Mouse (Mus musculus) bone marrow, adult 2 months (tissue): ENCODE results near the gene Zfp746. TPM values are rescaled to one million over a fixed set of nuclear protein-coding genes. Genes with fewer than 3 reads are reported as not detected.
"Not testable (repeated sequence)": the region's sequence is repeated elsewhere in the genome, so short reads cannot be mapped to it uniquely, and the experiment has no call there.

Experiments used
- H3K27ac ChIP-seq: fragments of 200-500 bp; 2 replicates; pipeline ENCODE4 v1.5.1; 2012; ENCODE audit warnings: low read depth, mild to moderate bottlenecking, control low read depth, inconsistent platforms, low read length; ENCODE audit not compliant: control insufficient read depth, poor library complexity, insufficient read depth
- H3K4me1 ChIP-seq: fragments of 200-500 bp; 2 replicates; pipeline ENCODE4 v1.6.1; 2011; ENCODE audit warnings: low read length; ENCODE audit not compliant: control insufficient read depth, insufficient read depth
- H3K4me3 ChIP-seq: fragments of 200-500 bp; replicated peaks from 2 replicates; pipeline ENCODE3; 2011; ENCODE audit warnings: mild to moderate bottlenecking, low read depth, low read length, control low read depth; ENCODE audit not compliant: control insufficient read depth
- CTCF ChIP-seq: fragments of 200-500 bp; IDR thresholded peaks from 2 replicates; pipeline ENCODE4 v1.5.1; 2011; ENCODE audit warnings: low read length, control low read depth; ENCODE audit not compliant: control insufficient read depth, insufficient read depth
- POLR2A ChIP-seq: fragments of 200-500 bp; IDR thresholded peaks from 2 replicates; pipeline ENCODE4 v1.6.1; 2011; ENCODE audit warnings: low read depth, mild to moderate bottlenecking, control low read depth, low read length, borderline replicate concordance; ENCODE audit not compliant: control insufficient read depth
- WGBS: fragments of 180-500 bp; shearing (Covaris S2); methylation state at CpG from one replicate; pipeline ENCODE4 v1.1.7; 2018; 5-methylcytosine and 5-hydroxymethylcytosine counted together
- polyA plus RNA-seq: library from polyadenylated mRNA; stranded (reverse); fragments of >200 nt; gene quantifications from 2 replicates; pipeline ENCODE4 v1.2.4, GENCODE M21; 2011; ENCODE audit warnings: low replicate concordance; ENCODE audit not compliant: missing spikeins, insufficient read depth, insufficient read length

Zfp746 gene
- 3.3 and 13.9 TPM in 2 replicates for polyA plus RNA-seq

DNA sequence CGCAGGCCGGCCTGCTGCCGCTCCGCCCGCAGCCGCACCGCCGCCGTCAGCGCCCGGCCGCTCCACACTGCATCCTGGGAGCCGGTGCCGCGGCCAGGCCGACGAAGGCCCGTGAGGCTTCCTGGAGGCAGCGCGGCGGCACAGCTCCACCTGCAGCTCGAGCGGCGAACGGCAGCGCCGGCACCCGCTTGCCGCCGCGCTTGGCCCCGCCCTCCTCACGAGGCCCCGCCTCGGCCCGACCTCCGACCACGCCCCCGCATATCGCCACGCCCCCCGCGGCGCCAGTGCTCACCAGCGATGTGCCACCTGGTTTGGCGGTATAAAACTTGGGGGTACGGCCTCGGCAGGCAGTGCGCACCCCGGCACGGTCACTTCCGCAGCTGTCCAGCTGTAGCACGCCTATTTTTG is at the start of gene Zfp746:
Gene Zfp746 (minus strand): TSS at position 123 of the 408 bp plus-strand sequence.
- H3K4me1 ChIP-seq, result peaks cover 7% of the 10 kb centered on the region
- peak within 1 kb of the TSS; percentile 91 for H3K4me3 ChIP-seq
- under 1% methylated on average over 53 of the region's 53 CpGs for WGBS
- peak within 1 kb of the TSS; percentile 98 for H3K27ac ChIP-seq
- peak; percentile 74 for TF ChIP-seq CTCF
- peak; percentile 72; the same call in 1 of the 2 replicates for TF ChIP-seq POLR2A

DNA sequence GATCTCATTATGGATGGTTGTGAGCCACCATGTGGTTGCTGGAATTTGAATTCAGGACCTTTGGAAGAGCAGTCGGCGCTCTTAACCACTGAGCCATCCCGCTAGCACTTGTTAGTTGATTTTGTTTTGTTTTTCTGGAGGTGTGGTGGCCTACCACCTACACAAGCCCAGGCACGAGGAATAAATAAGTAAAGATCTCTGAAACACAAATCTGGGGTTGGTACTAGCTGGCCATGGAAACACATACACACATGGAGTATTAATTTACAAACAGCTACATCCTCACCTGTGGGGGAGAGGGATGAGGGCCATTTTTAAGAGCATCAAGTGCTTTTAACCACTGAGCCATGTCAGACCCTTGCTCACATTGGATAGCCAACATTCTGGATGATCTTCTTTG is 34.7 kb upstream of the Zfp746 start:
- not testable (repeated sequence) for H3K4me1 ChIP-seq, H3K4me3 ChIP-seq, H3K27ac ChIP-seq
- WGBS, result 77% methylated on average over 4 of the region's 4 CpGs

DNA sequence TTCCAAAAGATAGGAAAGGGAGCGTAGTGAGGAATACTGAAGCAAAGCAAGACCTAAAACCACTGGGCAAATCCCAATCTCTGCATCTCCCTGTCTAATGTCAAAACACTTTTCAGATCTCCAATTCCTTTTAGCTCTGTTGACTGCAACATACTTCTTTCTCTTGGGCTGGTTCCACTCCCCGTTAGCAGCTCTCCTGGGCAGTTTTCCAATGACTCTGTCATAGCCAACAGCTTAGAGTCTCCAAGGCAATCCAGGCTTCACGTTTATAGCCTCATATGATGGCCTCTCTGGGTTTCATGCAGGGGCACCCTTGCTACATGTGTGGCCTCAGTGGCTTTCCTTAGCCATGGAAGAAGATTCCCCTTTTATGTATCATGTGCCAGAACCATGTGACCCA is 29.6 kb upstream of the Zfp746 start:
- TF ChIP-seq CTCF (no peak), POLR2A (no peak)
- no peak overlapping the region for H3K4me3 ChIP-seq
- 68% methylated on average over 3 of the region's 3 CpGs for WGBS

DNA sequence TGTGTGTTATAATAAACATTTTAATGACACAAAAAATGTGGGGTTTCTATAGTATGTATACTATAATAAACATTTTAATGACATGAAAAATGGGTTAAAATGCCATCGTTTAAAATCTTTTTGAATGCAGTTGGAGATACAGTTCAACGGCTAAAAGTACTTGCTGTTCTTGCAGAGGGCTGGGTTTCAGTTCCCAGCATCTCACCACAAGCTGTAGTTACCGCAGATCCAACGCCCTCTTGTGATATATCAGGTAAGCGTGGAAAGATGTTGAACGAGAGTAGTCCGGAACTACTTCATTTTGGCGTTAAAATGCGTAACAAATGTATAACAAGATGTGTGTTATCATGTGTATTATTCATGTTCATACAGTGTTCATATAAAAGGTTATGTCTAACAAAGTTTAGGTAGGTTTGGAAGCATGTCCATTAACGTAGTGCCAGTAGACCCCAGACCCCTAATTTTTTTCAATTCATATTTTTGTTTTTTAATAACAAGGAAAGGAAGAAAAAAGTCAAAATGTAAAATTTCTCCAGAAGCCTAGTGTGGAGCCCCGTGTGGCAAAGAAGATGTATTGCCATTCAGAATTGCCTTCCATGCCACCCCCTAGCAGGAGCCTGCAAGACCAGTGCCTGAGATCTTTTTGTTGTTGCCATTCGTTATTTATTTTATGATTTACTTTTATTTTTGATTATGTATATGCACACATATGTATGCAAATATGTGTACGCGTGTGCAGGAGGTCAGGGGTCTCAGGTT is 743 bp upstream of the Zfp746 start:
- Histone ChIP-seq H3K4me1 (peaks cover 7% of the 10 kb centered on the region), H3K27ac (no peak overlapping the region), H3K4me3 (no peak overlapping the region)
- 29% methylated on average over 14 of the region's 14 CpGs for WGBS
- no peak for TF ChIP-seq CTCF
- no peak for TF ChIP-seq POLR2A

More for the DNA sequence above, 29.6 kb upstream of the Zfp746 start:
- Histone ChIP-seq H3K27ac (no peak overlapping the region), H3K4me1 (no peaks in the 10 kb centered on the region)

DNA sequence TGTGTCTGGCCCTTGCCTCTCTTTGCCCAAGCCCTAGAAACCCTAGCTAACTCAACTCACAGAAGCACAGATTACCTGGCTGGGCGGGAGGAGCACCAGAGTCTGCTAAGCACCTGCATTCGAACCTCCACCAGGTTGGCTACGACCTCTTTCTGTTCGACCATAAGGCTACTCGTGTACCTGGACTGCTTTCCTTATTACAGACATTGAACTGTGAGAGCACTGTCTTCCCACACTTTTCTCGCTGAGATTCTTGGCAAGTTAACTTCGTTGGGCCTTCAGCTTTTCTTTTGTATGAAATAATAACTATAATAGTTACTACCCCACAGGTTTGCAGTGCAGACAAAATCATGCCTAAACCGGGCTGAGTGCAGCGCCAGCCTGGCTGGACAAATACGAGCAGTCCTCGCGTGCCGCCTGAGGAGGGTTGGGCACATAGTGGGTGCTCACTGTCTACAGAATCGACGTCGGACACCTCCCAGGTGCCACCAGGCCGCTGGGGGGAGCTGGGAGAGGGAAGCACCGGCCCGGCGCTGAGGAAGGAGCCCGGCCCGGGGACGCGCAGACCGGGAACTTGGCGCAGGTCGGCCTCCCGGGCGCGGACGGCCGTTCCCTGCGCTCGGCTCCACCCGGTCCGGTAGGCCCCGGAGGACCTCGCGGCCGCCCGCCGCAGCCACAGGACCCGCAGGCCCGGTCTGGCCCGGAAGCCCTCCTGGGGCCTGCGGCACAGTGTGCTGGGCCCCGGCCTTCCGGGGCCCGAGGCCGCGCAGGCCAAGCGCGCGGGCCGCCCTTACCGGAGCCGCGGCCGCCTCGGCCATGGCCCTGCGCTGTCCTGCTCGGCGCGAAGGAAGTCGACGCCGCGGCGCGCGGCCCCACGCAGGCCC is 630 bp downstream of the Zfp746 start:
- WGBS, result 2% methylated on average over 72 of the region's 72 CpGs
- H3K4me3 ChIP-seq, result peak overlapping the region; percentile 91
- peaks cover 7% of the 10 kb centered on the region for H3K4me1 ChIP-seq
- peak overlapping the region; percentile 98 for H3K27ac ChIP-seq
- TF ChIP-seq CTCF (peak; percentile 30), POLR2A (peak; percentile 52; the same call in 1 of the 2 replicates)

DNA sequence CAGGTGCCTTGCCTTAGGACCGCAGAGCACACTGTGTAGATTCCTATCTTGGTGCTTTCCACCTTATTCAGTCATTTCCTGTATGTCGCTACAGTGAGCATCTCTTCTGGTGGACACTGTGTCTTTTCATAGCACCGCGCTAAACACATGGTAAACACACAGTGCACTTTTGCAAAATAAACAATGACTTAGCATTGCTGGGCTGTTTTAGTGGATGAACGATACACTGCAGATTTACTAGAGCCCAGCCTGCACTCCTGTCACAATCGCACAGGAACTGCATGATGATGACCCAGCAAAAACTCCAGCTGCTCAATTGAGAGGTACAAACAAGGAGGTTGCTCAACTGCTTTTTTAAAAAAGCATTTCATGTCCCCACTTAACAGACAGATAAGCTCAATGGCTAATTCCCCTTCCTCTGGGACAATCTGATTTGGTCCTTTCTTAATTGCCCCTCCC is 2.6 kb downstream of the Zfp746 start:
- TF ChIP-seq POLR2A, result no peak
- no peak for TF ChIP-seq CTCF
- Histone ChIP-seq H3K27ac (peak overlapping the region; percentile 52; the same call in 1 of the 2 replicates), H3K4me1 (peaks cover 7% of the 10 kb centered on the region), H3K4me3 (no peak overlapping the region)
- 17% methylated on average over 6 of the region's 6 CpGs for WGBS

DNA sequence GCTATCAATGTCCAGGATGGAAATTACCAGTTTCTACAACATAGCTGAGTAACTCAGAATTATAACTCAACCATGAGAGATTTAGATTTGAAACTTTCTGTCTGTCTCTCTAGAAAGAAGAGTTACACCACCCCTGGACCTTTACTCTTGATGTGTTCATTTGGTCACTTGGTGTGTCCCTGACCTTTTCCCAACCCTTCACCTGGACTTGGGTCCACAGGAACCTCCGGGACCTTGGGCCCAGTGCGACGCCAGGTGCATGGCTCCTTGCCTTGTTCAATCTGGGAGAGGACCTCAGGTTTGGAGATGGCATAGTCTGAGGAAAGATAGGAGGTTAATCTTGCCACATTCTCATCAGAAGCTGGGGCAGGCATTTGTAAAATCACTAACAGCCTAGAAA is 4.4 kb downstream of the Zfp746 start:
- no peak overlapping the region for H3K27ac ChIP-seq
- no peak for TF ChIP-seq CTCF
- no peak for TF ChIP-seq POLR2A
- H3K4me3 ChIP-seq, result no peak overlapping the region
- WGBS, result 94% methylated on average over 3 of the region's 3 CpGs
- peaks cover 7% of the 10 kb centered on the region for H3K4me1 ChIP-seq

DNA sequence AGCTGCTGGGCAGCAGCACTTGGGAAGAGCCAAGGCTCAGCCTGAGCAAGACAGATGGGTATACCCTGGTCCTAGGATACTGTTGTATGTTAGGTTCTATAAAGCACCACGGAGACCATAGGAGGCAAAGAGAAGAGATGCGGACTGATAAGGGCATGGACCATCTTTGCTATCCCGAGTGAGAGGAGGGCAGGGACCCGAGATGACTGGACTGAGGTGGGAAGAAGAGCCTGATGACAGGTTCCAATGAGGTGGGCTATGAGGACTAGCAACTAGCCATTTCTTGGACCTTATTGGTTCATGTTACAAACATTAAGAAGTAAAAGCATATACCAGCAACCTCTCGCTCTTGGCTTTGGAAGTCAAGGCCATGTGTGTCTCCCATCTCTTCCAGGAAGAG is 5.4 kb downstream of the Zfp746 start:
- TF ChIP-seq CTCF (no peak), POLR2A (no peak)
- WGBS, result 90% methylated on average over 5 of the region's 5 CpGs
- H3K4me3 ChIP-seq, result no peak overlapping the region
- peaks cover 5% of the 10 kb centered on the region for H3K4me1 ChIP-seq
- no peak overlapping the region for H3K27ac ChIP-seq
